Mouse (Mus musculus) sigmoid colon, adult 10 weeks (tissue): ENCODE data around the gene Iqsec3. TPM values are rescaled to one million over a fixed set of nuclear protein-coding genes. Genes with fewer than 3 reads are reported as not detected.

ENCODE experiments used
- polyA plus RNA-seq: library from polyadenylated mRNA; stranded (reverse); fragments of 350-450 nt; fragmentation: Illumina TruSeq; extraction: RNeasy Lipid Tissue Mini Kit (QIAGEN cat#74804); gene quantifications from one replicate; pipeline ENCODE4 v1.2.3, GENCODE M21; 2014; ENCODE audit warnings: low read depth, low replicate concordance

Gene Iqsec3
- 0.28 TPM for polyA plus RNA-seq

DNA sequence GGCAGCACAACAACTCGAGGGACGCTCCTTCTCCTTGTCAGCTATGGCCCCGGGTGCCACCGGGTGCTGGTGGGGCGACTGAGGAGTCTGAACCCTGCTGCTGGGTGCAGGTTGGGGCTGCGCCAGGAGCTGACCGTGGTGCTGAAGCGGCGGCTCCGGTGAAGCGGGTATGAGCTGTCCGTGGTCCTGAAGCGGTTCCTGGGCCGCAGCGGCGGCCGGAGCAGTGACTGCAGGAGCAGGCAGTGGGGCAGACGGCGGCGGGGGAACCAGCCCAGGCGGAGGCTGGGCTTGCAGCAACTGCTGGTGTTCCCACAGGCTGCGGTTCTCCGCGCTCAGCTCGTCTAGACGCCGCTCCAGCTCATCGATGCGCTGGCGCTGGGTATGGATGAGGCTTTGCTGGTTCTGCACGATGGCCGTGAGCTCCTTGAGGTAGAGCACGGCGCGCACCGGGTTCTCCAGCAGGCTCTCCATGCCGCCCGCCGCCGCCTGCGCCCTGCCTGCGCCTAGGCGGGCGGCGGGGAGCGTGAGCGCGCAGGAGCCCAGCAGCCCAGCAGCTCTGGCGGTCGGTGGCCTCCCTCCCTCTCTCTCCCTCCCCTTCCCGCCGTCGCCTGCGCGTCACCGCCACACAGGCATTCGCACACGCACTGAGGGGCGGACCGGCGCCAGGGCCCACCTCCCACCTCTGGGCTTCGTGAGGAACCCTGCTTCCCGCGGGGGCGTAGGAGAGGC, at the start of gene Iqsec3:
TSS of gene Iqsec3 (minus strand) at position 586 of the 729 bp plus-strand sequence.

DNA sequence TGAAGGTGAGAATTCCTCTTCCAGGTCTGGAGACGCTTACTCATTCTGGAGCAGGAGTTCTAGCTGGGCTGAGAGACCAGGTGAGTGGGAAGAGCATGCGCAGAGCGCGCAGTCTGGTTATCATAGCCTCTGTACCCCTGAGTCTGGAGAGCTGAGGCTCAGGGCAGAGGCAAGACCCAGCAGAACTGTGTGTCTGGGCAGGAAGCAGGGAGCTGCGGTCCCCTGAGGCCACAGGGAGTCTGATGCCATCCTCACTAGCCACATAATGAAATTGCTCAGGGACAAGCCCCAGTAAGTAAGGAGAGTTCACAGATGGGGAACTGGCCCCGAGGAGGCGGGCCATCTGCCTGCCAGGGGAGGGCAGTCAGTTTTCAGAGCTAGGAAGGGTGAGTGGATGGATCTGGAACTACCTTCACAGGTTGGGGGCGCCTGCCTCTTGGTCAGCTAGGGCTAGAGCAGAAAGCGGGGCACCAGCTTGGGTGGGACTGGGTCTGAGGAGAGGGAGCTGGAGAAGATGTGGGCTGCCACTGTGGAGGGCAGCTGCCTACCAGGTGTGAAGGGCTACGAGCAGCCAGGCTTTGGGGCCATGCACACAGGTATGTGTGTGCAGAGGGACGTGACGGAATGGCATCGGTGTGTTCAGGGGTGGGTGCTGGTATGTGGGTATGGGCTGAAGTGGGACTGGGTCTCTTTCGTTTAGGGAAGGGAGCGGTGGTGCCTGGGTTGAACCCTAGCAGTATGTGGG, 130.3 kb downstream of the Iqsec3 start, which contains the start of gene Slc6a12:
TSS of gene Slc6a12 (plus strand) at position 51 of the 745 bp plus-strand sequence.

Other genes starting within 250 kb of the Iqsec3 start
- gene Usp18, start 227.8 kb downstream of the Iqsec3 start, polyA plus RNA-seq, result 4.0 TPM
- gene Slc6a13, start 173.5 kb downstream of the Iqsec3 start, polyA plus RNA-seq, result not detected
- gene Slc6a12, start 130.6 kb downstream of the Iqsec3 start, polyA plus RNA-seq, result 0.73 TPM
- gene A2m, start 161.7 kb upstream of the Iqsec3 start, polyA plus RNA-seq, result not detected